Mouse (Mus musculus) testis, adult 2 months (tissue): ENCODE measurements around the gene Snx18.

Experiments used
- CTCF ChIP-seq: fragments of 200-500 bp; IDR thresholded peaks from 2 replicates; pipeline ENCODE4 v1.5.1; 2012; ENCODE audit warnings: low read depth, mild to moderate bottlenecking, inconsistent platforms, low read length, moderate library complexity; ENCODE audit not compliant: control insufficient read depth, insufficient read depth, insufficient replicate concordance
- POLR2A ChIP-seq: fragments of 200-500 bp; IDR thresholded peaks from 2 replicates; pipeline ENCODE4 v1.6.1; 2012; ENCODE audit warnings: low read depth, mild to moderate bottlenecking, inconsistent platforms, low read length, moderate library complexity; ENCODE audit not compliant: control insufficient read depth

DNA sequence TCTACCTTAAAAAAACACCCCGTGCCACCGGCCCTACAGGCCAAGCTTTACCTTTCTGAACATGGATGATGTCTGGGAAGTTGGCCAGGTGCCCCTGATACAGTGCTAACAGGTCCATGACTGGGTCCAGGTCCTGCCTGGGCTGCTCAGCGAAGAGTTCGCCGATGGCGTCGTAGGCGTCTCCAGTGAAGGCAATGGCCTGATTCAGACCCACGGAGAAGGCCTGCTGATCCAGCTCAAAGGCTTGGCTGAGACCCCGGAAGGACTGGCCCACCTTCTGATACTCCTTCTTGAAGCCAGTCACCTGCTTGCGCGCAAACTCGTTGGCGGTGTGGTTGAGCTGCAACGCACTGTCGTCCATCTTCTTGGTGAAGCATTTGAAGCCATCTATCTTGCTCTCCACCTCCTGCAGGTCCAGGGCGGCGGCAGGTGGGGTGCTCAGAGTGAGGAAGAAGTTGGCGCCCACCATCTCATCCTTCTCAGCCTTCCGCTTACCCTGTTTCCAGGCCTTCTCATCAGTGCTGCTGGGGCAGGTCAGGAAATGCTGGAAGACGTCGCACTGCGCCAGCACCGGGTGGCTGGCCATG, 1.5 kb downstream of the Snx18 start:
- no peak for TF ChIP-seq POLR2A
- no peak for TF ChIP-seq CTCF
